Mouse (Mus musculus): ENCODE measurements around the gene Arpc4.

DNA sequence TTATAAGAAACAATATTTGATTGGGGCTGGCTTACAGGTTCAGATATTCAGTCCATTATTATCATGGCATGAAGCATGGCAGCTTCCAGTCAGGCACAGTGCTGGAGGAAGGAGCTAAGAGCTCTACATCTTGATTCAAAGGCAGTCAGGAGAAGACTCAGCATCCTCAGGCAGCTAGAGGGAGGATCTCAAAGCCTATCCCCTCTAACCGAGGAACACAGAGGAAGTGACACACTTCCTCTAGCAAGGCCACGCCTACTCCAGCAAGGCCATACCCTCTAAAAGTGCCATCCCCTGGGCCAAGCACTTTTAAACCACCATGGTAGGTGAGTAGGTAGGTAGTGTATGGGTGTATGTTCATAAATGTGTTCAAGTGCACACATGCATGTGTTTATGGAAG lies 47.4 kb upstream of the Arpc4 start:
- TF ChIP-seq POLR2A (IDR thresholded peaks at IDR 0.05; ENCODE audit: control insufficient read depth, low read depth, low read length) (no peak), CTCF (IDR thresholded peaks at IDR 0.05; ENCODE audit: control insufficient read depth, insufficient read depth, insufficient replicate concordance, low read depth, low read length) (no peak)
